Mouse (Mus musculus) cerebellum, adult 11-12 months (tissue): ENCODE measurements around the gene Mybph.

Experiments used
- DNase-seq: peaks from one replicate; pipeline ENCODE4 v3.0.0; 2022

Mybph gene

GRCm38 (mm10) chr1:134212351-134212750 lies 19.1 kb downstream of the Mybph start:
- no peak for DNase-seq

- no peak for DNase-seq
Measured at GRCm38 (mm10) chr1:134213405-134213804, 20.2 kb downstream of the Mybph start.

GRCm38 (mm10) chr1:134215059-134215458 lies 21.8 kb downstream of the Mybph start:
- no peak for DNase-seq

- DNase-seq = peak; percentile 52
Measured at GRCm38 (mm10) chr1:134215751-134216628, 22.7 kb downstream of the Mybph start.

- DNase-seq = no peak
Measured at GRCm38 (mm10) chr1:134216629-134216971, 23.4 kb downstream of the Mybph start.

- no peak for DNase-seq
Measured at GRCm38 (mm10) chr1:134217028-134217481, 23.8 kb downstream of the Mybph start.

GRCm38 (mm10) chr1:134217942-134218341 lies 24.7 kb downstream of the Mybph start:
- DNase-seq = no peak

GRCm38 (mm10) chr1:134219608-134220007 lies 26.4 kb downstream of the Mybph start:
- DNase-seq = no peak

GRCm38 (mm10) chr1:134221172-134221571 lies 27.9 kb downstream of the Mybph start:
- no peak for DNase-seq

- no peak for DNase-seq
Measured at GRCm38 (mm10) chr1:134222122-134223055, 29.1 kb downstream of the Mybph start.

- no peak for DNase-seq
Measured at GRCm38 (mm10) chr1:134224649-134225227, 31.5 kb downstream of the Mybph start.

- DNase-seq = no peak
Measured at GRCm38 (mm10) chr1:134225375-134225774, 32.1 kb downstream of the Mybph start.

GRCm38 (mm10) chr1:134226739-134227138 lies 33.5 kb downstream of the Mybph start:
- no peak for DNase-seq

GRCm38 (mm10) chr1:134229806-134230575 lies 36.7 kb downstream of the Mybph start:
- DNase-seq = peak; percentile 54

GRCm38 (mm10) chr1:134230638-134231228 lies 37.5 kb downstream of the Mybph start:
- DNase-seq = peak; percentile 45

- peak; percentile 81 for DNase-seq
Measured at GRCm38 (mm10) chr1:134231270-134231669, 38.0 kb downstream of the Mybph start.

GRCm38 (mm10) chr1:134231681-134232080 lies 38.4 kb downstream of the Mybph start:
- peak; percentile 39 for DNase-seq

- peak; percentile 70 for DNase-seq
Measured at GRCm38 (mm10) chr1:134232326-134232725, 39.1 kb downstream of the Mybph start.

GRCm38 (mm10) chr1:134232778-134233531 lies 39.7 kb downstream of the Mybph start:
- DNase-seq = peak; percentile 86

GRCm38 (mm10) chr1:134233681-134234454 lies 40.6 kb downstream of the Mybph start:
- DNase-seq = peak; percentile 78
